Mouse (Mus musculus): ENCODE measurements at regions not wholly inside any gene's neighbourhood (a gene's known extent, or its start where the extent isn't known, plus 50 kb on each side); places are given as distances from the start of the nearest gene placed in this dataset.

GRCm38 (mm10) chr2:170294657-170295056 is 133.0 kb downstream of the Bcas1 start:
- no peak for DNase-seq

GRCm38 (mm10) chr2:170291841-170292655 is 135.6 kb downstream of the Bcas1 start:
- peak; percentile 63 for DNase-seq

- peak; percentile 40 for DNase-seq
Measured at GRCm38 (mm10) chr2:170289378-170289960, 138.2 kb downstream of the Bcas1 start.

GRCm38 (mm10) chr2:170288787-170289186 is 138.9 kb downstream of the Bcas1 start:
- DNase-seq = no peak

- peak; percentile 55 for DNase-seq
Measured at GRCm38 (mm10) chr2:170288196-170288595, 139.4 kb downstream of the Bcas1 start.

GRCm38 (mm10) chr2:170287301-170287885 is 139.5 kb upstream of the Zfp217 start:
- DNase-seq = peak; percentile 21

GRCm38 (mm10) chr2:170286773-170287172 is 138.9 kb upstream of the Zfp217 start:
- no peak for DNase-seq

GRCm38 (mm10) chr2:170282463-170282862 is 134.6 kb upstream of the Zfp217 start:
- DNase-seq = no peak

GRCm38 (mm10) chr2:170281311-170282008 is 133.6 kb upstream of the Zfp217 start:
- DNase-seq = no peak

GRCm38 (mm10) chr2:170280733-170281132 is 132.8 kb upstream of the Zfp217 start:
- DNase-seq = peak; percentile 47

- DNase-seq = no peak
Measured at GRCm38 (mm10) chr2:170277896-170278295, 130.0 kb upstream of the Zfp217 start.

GRCm38 (mm10) chr2:170277182-170277767 is 129.4 kb upstream of the Zfp217 start:
- DNase-seq = no peak

GRCm38 (mm10) chr2:170275687-170276086 is 127.8 kb upstream of the Zfp217 start:
- no peak for DNase-seq

GRCm38 (mm10) chr2:170269926-170270577 is 122.1 kb upstream of the Zfp217 start:
- no peak for DNase-seq

- DNase-seq = no peak
Measured at GRCm38 (mm10) chr2:170268080-170268479, 120.2 kb upstream of the Zfp217 start.

- no peak for DNase-seq
Measured at GRCm38 (mm10) chr2:170267152-170267551, 119.2 kb upstream of the Zfp217 start.

GRCm38 (mm10) chr2:170266407-170267101 is 118.7 kb upstream of the Zfp217 start:
- peak; percentile 55 for DNase-seq

GRCm38 (mm10) chr2:170263594-170263993 is 115.7 kb upstream of the Zfp217 start:
- no peak for DNase-seq

- no peak for DNase-seq
Measured at GRCm38 (mm10) chr2:170261191-170261590, 113.3 kb upstream of the Zfp217 start.

- no peak for DNase-seq
Measured at GRCm38 (mm10) chr2:170259662-170260457, 112.0 kb upstream of the Zfp217 start.

GRCm38 (mm10) chr2:170258367-170258766 is 110.5 kb upstream of the Zfp217 start:
- DNase-seq = no peak

Measured in thymus, postnatal 14 days (tissue).